Mouse (Mus musculus) heart, adult 2 months (tissue): ENCODE data around the gene Art2b.

ENCODE experiments used
- CTCF ChIP-seq: fragments of 200-600 bp; IDR thresholded peaks from 2 replicates; pipeline ENCODE4 v1.8.1; 2022; ENCODE audit warnings: antibody characterized with exemption, mild to moderate bottlenecking, moderate library complexity
- EP300 ChIP-seq: fragments of 200-500 bp; IDR thresholded peaks from 2 replicates; pipeline ENCODE4 v1.6.1; 2011; ENCODE audit warnings: low read depth, low read length, control low read depth; ENCODE audit not compliant: insufficient read depth
- POLR2A ChIP-seq: fragments of 200-500 bp; IDR thresholded peaks from 2 replicates; pipeline ENCODE4 v1.6.1; 2011; ENCODE audit warnings: mild to moderate bottlenecking, low read depth, low read length, control low read depth; ENCODE audit not compliant: insufficient read depth

DNA sequence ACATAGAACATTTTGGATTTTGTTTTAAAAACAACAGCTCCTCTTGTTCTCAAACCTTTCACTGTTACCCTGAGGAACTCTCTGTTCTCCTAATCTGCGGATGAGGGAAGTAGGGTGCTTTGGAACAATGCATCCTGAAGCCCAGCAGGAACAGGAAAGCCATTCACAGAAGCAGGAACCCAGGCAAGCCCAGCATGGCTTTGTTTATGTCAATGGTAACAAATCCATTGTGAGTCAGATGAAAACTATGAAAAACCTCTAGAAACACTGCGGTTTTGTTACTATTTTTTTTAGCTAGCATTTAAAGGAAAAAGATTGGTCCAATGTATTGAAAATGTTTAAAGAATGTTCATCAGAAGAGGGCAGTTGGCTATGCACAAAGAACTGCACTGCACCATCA lies 43.1 kb upstream of the Art2b start:
- TF ChIP-seq POLR2A: no peak
- TF ChIP-seq CTCF: no peak
- no peak for TF ChIP-seq EP300
